Mouse (Mus musculus) liver, embryonic 13.5 days (tissue): ENCODE data around the gene Gse1. TPM values are rescaled to one million over a fixed set of nuclear protein-coding genes. Genes with fewer than 3 reads are reported as not detected.

ENCODE experiments used
- ATAC-seq: fragments of 200-750 bp; cut with Nextera tagmentation; 2 replicates; pipeline ENCODE4 v1.8.0; 2017; ENCODE audit warnings: low read depth, mild to moderate bottlenecking, moderate number of reproducible peaks, moderate library complexity
- DNase-seq: peaks from one replicate; pipeline ENCODE4 v3.0.0; 2022
- H3K27ac ChIP-seq: fragments of 300-500 bp; sonication (generic); 2 replicates; pipeline ENCODE4 v1.5.1; 2015; ENCODE audit warnings: moderate library complexity, mild to moderate bottlenecking, inconsistent platforms
- H3K27me3 ChIP-seq: fragments of 300-500 bp; sonication (generic); 2 replicates; pipeline ENCODE4 v1.6.1; 2015; ENCODE audit warnings: mild to moderate bottlenecking, inconsistent platforms
- H3K36me3 ChIP-seq: fragments of 300-500 bp; sonication (generic); 2 replicates; pipeline ENCODE4 v1.6.1; 2015; ENCODE audit warnings: mild to moderate bottlenecking, inconsistent platforms
- H3K4me1 ChIP-seq: fragments of 300-500 bp; sonication (generic); replicated peaks from 2 replicates; pipeline ENCODE4 v1.6.1; 2015; ENCODE audit warnings: inconsistent platforms
- H3K4me2 ChIP-seq: fragments of 300-500 bp; sonication (generic); 2 replicates; pipeline ENCODE4 v1.6.1; 2015; ENCODE audit warnings: inconsistent platforms, mild to moderate bottlenecking, moderate library complexity
- H3K4me3 ChIP-seq: fragments of 300-500 bp; sonication (generic); replicated peaks from 2 replicates; pipeline ENCODE4 v1.5.1; 2015; ENCODE audit warnings: mild to moderate bottlenecking, inconsistent platforms
- H3K9ac ChIP-seq: fragments of 300-500 bp; sonication (generic); 2 replicates; pipeline ENCODE4 v1.6.1; 2015; ENCODE audit warnings: mild to moderate bottlenecking, inconsistent platforms
- H3K9me3 ChIP-seq: fragments of 300-500 bp; sonication (generic); replicated peaks from 2 replicates; pipeline ENCODE4 v1.6.1; 2016; ENCODE audit warnings: inconsistent platforms
- WGBS: fragments of 180-500 bp; shearing (Covaris S2); methylation state at CpG from one replicate; pipeline ENCODE4 v1.1.7; 2015; ENCODE audit not compliant: insufficient replicate concordance; 5-methylcytosine and 5-hydroxymethylcytosine counted together
- polyA plus RNA-seq: library from polyadenylated mRNA; unstranded; fragments of >200 nt; fragmentation: Nextera tagmentation; extraction: Ambion mirVana; gene quantifications from 2 replicates; pipeline ENCODE4 v1.2.1, GENCODE M21; 2015

Gse1 gene
- polyA plus RNA-seq, 1 experiment from 2014 or later, result 8.3 TPM

DNA sequence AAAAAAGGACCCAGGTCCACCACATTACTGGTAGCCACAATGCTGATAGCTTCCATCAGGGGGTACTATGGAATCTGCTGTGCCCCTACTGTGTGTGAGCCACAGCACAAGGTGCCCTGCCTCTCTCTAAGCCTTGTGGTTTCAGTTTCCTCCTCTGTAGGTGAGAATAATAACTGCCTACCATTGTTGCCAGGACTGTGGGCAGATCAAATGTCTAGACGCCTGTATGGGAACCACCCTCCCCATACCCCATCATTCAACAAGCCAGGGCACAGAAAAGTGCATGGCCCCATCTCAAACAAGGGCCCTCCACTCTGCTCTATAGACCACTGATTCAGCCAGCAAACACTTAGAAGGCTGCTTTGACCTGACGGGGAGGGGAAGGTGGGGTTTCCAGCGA, 168.5 kb downstream of the Gse1 start:
- no peaks in the 10 kb centered on the region for H3K9me3 ChIP-seq
- H3K36me3 ChIP-seq, result no peaks in the 10 kb centered on the region
- no peak overlapping the region for H3K9ac ChIP-seq
- H3K4me3 ChIP-seq, result no peak overlapping the region
- no peak for DNase-seq
- ATAC-seq, result no peak
- H3K27ac ChIP-seq, result no peak overlapping the region
- H3K4me2 ChIP-seq, result no peak overlapping the region
- WGBS, result 51% methylated on average over 3 of the region's 3 CpGs
- peaks cover 34% of the 10 kb centered on the region for H3K4me1 ChIP-seq
- peaks cover 20% of the 10 kb centered on the region for H3K27me3 ChIP-seq

DNA sequence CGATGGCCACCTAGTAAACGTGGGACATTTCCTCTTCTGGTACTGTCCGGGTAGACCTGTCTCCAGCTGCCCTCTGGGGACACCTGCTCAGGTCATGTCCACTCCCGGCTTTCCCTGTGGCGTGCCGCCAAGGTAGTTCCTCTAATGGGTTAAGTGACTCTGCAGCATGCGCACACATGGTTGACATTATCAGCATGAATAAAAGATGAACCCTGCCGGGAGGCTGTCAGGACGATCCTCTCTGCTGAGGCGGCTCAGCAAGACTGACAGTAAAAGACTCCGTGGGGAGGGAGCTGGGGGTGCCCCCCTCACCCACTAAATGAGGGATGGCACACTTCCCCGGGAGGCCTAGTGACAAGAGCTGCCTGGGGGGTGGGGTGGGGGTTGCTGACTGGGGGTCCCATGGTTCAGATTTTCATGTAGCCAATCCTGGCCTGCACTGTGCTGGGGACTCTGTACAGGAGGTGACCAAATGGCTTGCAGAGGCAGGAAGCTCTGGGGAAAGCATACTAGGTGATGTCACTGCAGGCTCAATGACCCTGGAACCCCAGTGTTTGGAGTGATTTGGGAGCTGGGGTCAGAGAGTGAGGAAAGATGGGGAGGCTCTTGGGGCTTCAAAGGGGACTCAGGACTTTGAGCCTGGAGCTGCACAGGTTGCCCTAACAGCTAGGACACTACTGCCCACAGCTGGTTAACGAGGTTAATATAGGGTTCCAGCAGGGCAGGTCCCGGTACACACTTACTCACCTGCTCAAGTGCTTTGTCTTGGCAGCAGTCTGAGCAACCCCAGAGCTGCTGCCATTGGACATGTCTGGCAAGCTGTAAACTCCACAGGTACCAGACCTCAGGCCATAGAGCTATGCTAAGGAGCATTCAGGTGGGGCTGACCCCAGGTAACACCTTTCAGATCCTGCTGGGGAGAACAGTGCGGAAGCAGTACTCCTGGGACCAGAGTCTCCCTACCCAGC, 169.5 kb downstream of the Gse1 start:
- DNase-seq (no peak), ATAC-seq (peak; percentile 25; the same call in 1 of the 2 replicates)
- no peak overlapping the region for H3K4me2 ChIP-seq
- no peaks in the 10 kb centered on the region for H3K36me3 ChIP-seq
- 0 out of 2 replicates have a peak overlapping the region, but pooled peaks have one; percentile 2 for H3K9ac ChIP-seq
- 43% methylated on average over 15 of the region's 15 CpGs for WGBS
- no peak overlapping the region for H3K27ac ChIP-seq
- peaks cover 26% of the 10 kb centered on the region for H3K27me3 ChIP-seq
- no peaks in the 10 kb centered on the region for H3K9me3 ChIP-seq
- H3K4me3 ChIP-seq, result no peak overlapping the region
- H3K4me1 ChIP-seq, result peaks cover 42% of the 10 kb centered on the region

DNA sequence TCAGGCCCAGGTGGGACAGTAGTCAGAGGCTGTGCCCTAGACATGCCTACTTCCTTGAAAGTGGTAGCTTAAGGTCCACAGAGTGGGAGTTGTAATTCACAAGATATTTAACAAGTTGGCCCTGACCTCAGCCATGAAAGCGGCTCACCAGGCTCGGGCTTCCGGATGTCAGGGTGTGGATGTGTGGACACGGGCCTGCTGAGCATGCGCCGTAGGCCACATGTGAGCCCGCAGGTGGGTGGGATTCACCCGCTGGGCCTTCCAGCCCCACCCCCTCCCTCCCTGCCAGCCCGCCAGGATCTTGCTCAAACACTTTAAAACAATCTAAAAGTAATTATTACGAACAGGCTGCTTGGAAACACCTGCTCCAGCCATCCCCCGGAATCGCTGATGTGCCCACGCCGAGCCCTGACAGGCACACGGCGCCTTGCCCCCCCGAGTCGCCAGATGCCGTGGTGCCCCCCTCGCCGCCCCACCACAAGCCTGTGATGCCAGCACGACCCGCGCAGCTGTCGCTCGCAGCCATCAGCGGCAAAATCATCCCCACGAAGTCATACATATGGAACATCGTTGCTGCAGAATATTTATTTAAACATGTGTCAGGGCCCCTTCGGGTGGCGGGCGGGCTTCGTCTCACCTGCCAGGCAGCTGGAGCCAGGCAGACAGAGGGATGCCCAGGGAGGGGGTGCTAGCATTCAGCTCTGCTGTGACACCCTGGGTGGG, 171.1 kb downstream of the Gse1 start:
- Histone ChIP-seq H3K9me3 (no peaks in the 10 kb centered on the region), H3K4me3 (no peak overlapping the region), H3K27ac (no peak overlapping the region), H3K4me1 (peaks cover 48% of the 10 kb centered on the region), H3K36me3 (no peaks in the 10 kb centered on the region), H3K4me2 (no peak overlapping the region), H3K27me3 (peaks cover 26% of the 10 kb centered on the region), H3K9ac (no peak overlapping the region)
- WGBS, result 79% methylated on average over 33 of the region's 33 CpGs
- DNase-seq, result no peak
- no peak for ATAC-seq

DNA sequence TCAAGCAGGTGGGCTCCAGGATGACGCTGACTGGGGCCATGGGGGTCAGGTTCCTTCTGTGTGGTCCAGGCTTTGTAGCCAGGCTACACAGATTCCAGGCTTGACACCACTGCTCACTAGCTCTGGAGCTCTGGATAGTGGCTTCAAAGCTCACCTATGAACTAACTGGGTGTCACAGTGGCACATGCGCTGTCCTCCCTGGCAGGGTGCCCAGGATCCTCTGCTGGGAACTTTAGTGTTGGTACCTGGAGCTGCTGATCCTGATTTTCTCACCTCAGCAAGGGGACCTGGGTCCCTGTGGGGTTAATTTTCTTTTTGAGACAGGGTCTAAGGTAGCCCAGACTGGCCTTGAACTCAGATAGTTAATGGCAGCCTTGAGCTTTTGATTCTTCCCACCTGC, 173.0 kb downstream of the Gse1 start:
- Histone ChIP-seq H3K27me3 (peaks cover 26% of the 10 kb centered on the region), H3K4me1 (peaks cover 62% of the 10 kb centered on the region), H3K9ac (0 out of 2 replicates have a peak overlapping the region, but pooled peaks have one; percentile 4), H3K4me3 (no peak overlapping the region), H3K36me3 (no peaks in the 10 kb centered on the region), H3K4me2 (no peak overlapping the region), H3K9me3 (no peaks in the 10 kb centered on the region), H3K27ac (no peak overlapping the region)
- ATAC-seq, result no peak
- 83% methylated on average over 2 of the region's 2 CpGs for WGBS
- DNase-seq, result no peak

DNA sequence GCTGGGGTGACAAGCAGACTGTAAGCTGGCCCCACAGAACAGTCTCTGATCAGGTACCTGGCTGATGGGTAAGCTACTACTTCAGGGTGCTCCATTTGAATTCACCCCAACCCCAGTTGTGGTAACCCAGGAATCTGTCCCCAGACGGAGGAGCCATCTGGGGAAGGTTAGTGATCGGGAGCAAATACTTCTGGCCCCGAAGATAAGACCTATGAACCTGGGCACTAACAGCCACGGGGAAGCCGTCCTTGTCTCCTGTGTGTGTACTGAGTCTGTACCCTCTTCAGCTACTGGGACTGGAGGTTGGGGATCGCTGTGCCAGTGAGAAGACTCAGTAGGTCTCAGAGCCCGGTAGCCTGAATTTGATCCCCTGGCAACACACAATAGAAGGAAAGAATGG, 173.5 kb downstream of the Gse1 start:
- DNase-seq (no peak), ATAC-seq (peak; percentile 24; the same call in 1 of the 2 replicates)
- H3K27me3 ChIP-seq, result peaks cover 26% of the 10 kb centered on the region
- 33% methylated on average over 7 of the region's 7 CpGs for WGBS
- peak overlapping the region; percentile 4; the same call in 1 of the 2 replicates for H3K9ac ChIP-seq
- H3K4me3 ChIP-seq, result no peak overlapping the region
- H3K9me3 ChIP-seq, result no peaks in the 10 kb centered on the region
- peaks cover 65% of the 10 kb centered on the region for H3K4me1 ChIP-seq
- H3K4me2 ChIP-seq, result no peak overlapping the region
- no peak overlapping the region; the same call in 1 of the 2 replicates for H3K27ac ChIP-seq
- no peaks in the 10 kb centered on the region for H3K36me3 ChIP-seq

DNA sequence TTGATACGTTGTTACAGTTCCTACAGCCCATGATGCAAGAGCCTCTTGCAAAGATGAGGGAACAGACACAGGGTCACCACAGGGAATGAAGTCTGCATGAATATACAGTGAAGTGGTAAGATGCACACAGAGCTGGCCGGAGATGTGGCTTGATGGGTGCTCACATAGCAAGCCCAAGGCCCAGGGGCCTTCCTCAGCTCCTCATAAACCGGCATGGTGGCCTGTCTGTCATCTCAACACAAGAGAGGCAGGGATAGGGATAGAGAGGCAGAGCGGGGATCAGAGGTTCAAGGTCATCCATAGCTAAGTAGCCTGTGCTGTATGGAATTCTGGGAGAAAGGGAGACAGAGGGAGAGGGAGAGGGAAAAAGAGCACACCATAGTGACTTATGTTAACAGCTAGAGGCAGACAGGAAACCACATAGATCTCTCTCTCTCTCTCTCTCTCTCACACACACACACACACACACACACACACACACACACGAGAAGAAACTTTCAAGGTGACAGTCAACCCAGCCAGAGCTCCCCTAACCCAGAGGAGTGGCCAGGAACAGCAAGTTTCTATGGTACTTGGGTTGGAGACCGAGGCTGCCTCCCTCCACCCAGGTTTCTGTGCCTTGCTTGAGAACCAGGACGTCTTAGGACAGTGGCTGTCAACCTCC, 175.5 kb downstream of the Gse1 start:
- no peaks in the 10 kb centered on the region for H3K9me3 ChIP-seq
- H3K4me2 ChIP-seq, result no peak overlapping the region
- DNase-seq (no peak), ATAC-seq (no peak)
- H3K4me3 ChIP-seq, result no peak overlapping the region
- no peak overlapping the region for H3K9ac ChIP-seq
- H3K27ac ChIP-seq, result 0 out of 2 replicates have a peak overlapping the region, but pooled peaks have one; percentile 18
- H3K36me3 ChIP-seq, result no peaks in the 10 kb centered on the region
- peaks cover 18% of the 10 kb centered on the region; the same call in 1 of the 2 replicates for H3K27me3 ChIP-seq
- peaks cover 67% of the 10 kb centered on the region for H3K4me1 ChIP-seq
- WGBS, result 48% methylated on average over 7 of the region's 7 CpGs

DNA sequence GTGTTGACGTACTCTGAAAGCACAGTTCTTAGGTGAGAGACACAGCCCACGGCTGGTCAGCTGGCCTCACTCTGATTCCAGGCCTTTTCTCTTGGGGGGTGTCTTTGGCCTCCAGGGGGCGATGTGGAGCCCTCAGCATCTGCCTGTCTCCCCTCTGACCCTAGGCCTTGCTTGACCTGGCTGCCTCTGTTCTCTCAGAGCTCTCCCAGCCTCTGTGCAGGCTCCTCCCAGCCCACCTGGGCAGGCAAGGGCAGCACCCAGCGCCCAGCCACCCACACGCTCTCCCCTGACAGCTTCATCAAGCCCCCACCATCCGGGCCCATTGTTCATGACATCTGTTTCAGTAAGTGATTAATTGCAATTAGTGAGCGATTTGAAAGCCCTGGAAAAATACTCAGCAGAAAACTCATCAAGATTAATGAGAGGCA, 176.4 kb downstream of the Gse1 start:
- Histone ChIP-seq H3K9me3 (no peaks in the 10 kb centered on the region), H3K4me3 (no peak overlapping the region), H3K4me1 (peaks cover 76% of the 10 kb centered on the region), H3K27ac (no peak overlapping the region), H3K27me3 (0 out of 2 replicates have a peak, but pooled peaks cover 12% of the 10 kb centered on the region), H3K9ac (no peak overlapping the region), H3K36me3 (no peaks in the 10 kb centered on the region), H3K4me2 (no peak overlapping the region)
- DNase-seq (peak; percentile 56), ATAC-seq (peak; percentile 22; the same call in 1 of the 2 replicates)
- WGBS, result 46% methylated on average over 7 of the region's 7 CpGs

DNA sequence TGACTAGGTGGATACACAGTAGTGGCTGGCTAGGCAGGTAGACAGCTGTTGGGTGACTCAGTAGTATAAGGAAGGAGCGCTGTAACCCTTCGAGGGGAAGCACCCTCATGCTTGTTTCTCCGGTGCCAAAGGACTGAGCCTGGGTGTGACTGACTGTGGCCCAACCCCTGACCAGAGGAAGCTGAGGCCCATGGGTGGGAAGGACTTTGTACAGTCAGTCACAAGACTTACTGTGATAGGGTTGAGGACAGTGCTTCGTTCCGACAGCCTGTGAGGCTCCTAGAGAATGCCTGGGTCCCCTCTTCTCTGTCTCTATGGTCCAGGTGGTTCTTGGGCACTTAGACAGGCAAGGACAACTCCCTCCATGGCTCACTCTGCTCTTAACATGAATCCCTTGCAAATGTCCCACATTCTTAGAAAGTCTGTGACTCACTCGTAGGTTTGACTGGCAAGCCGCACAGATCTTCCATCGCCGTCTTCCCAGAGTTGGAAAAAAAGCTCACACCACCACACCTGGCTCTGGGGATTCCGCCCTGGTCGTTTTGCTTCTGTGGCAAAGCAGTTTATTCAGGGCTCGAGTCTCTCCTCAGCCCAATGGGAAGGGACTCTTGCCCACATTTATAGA, 177.9 kb downstream of the Gse1 start:
- 66% methylated on average over 12 of the region's 12 CpGs for WGBS
- no peak for ATAC-seq
- Histone ChIP-seq H3K4me2 (no peak overlapping the region), H3K27ac (0 out of 2 replicates have a peak overlapping the region, but pooled peaks have one; percentile 9), H3K9ac (peak overlapping the region; percentile 22), H3K27me3 (peaks cover 16% of the 10 kb centered on the region), H3K36me3 (no peaks in the 10 kb centered on the region), H3K4me3 (no peak overlapping the region), H3K4me1 (peaks cover 89% of the 10 kb centered on the region), H3K9me3 (no peaks in the 10 kb centered on the region)
- DNase-seq, result no peak

DNA sequence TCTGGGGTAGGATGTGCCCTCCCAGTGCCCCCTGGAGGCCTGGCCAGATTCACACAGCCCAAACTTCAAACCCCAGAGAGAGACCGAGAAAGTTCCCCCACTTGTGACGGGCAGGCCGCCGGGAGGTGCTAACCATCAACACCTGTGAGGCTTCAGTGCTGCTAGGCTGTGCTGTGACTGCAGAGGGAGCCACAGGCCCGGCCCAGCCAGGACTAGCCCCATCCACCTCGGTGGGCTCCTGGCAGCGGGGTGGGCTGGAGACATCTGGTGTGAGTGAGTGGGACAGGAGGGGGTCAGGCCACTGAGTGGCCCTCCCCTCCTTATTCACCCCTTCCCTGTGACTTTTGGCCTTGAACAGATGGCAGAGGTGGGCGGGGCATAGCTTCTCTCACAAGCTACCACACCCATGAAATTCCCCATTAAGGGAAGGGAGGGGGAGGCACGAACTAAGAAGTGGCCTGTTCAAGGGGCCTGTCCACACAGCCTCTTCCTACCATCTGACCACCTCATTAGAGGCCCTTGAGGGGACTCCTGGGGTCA, 179.5 kb downstream of the Gse1 start:
- H3K36me3 ChIP-seq, result no peaks in the 10 kb centered on the region
- no peak overlapping the region for H3K9ac ChIP-seq
- peak; percentile 35 for ATAC-seq
- no peaks in the 10 kb centered on the region for H3K9me3 ChIP-seq
- peak; percentile 45 for DNase-seq
- H3K4me1 ChIP-seq, result peaks cover 77% of the 10 kb centered on the region
- H3K4me2 ChIP-seq, result peak overlapping the region; percentile 38
- peaks cover 18% of the 10 kb centered on the region for H3K27me3 ChIP-seq
- 0 out of 2 replicates have a peak overlapping the region, but pooled peaks have one; percentile 20 for H3K27ac ChIP-seq
- 19% methylated on average over 9 of the region's 9 CpGs for WGBS
- no peak overlapping the region for H3K4me3 ChIP-seq
